Mouse (Mus musculus) liver, postnatal 0 days (tissue): ENCODE measurements at regions not wholly inside any gene's neighbourhood (a gene's known extent, or its start where the extent isn't known, plus 50 kb on each side); places are given as distances from the start of the nearest gene placed in this dataset.

Experiments used
- ATAC-seq: fragments of 200-750 bp; cut with Nextera tagmentation; 2 replicates; pipeline ENCODE4 v1.8.0; 2017; ENCODE audit warnings: mild to moderate bottlenecking, moderate library complexity
- DNase-seq: peaks from one replicate; pipeline ENCODE4 v3.0.0-alpha.2; 2016
- H3K27ac ChIP-seq: fragments of 300-500 bp; sonication (generic); 2 replicates; pipeline ENCODE4 v1.5.1; 2014; ENCODE audit warnings: antibody characterized with exemption, moderate library complexity, mild to moderate bottlenecking, low read depth
- H3K27me3 ChIP-seq: fragments of 300-500 bp; sonication (generic); 2 replicates; pipeline ENCODE4 v1.6.1; 2014; ENCODE audit warnings: low read length, control low read depth, mixed read lengths; ENCODE audit not compliant: insufficient read depth
- H3K36me3 ChIP-seq: fragments of 300-500 bp; sonication (generic); replicated peaks from 2 replicates; pipeline ENCODE4 v1.6.1; 2014; ENCODE audit warnings: mild to moderate bottlenecking, control low read depth, low read length, moderate library complexity, mixed read lengths; ENCODE audit not compliant: insufficient read depth
- H3K4me1 ChIP-seq: fragments of 300-500 bp; sonication (generic); 2 replicates; pipeline ENCODE4 v1.6.1; 2014; ENCODE audit warnings: antibody characterized with exemption, mild to moderate bottlenecking, control low read depth; ENCODE audit not compliant: insufficient read depth
- H3K4me2 ChIP-seq: fragments of 300-500 bp; sonication (generic); 2 replicates; pipeline ENCODE4 v1.6.1; 2014; ENCODE audit warnings: low read depth, mild to moderate bottlenecking, low read length, moderate library complexity, mixed read lengths
- H3K4me3 ChIP-seq: fragments of 300-500 bp; sonication (generic); 2 replicates; pipeline ENCODE4 v1.5.1; 2014; ENCODE audit warnings: low read depth, low read length
- H3K9ac ChIP-seq: fragments of 300-500 bp; sonication (generic); replicated peaks from 2 replicates; pipeline ENCODE4 v1.6.1; 2014; ENCODE audit warnings: mild to moderate bottlenecking, moderate library complexity
- H3K9me3 ChIP-seq: fragments of 300-500 bp; sonication (generic); 2 replicates; pipeline ENCODE4 v1.6.1; 2016; ENCODE audit warnings: mild to moderate bottlenecking, control low read depth, low read length, mixed read lengths
- CTCF ChIP-seq: sonication (generic); IDR thresholded peaks from 2 replicates; pipeline ENCODE4 v1.5.1; 2016; ENCODE audit warnings: antibody characterized with exemption, low read depth
- EP300 ChIP-seq: IDR thresholded peaks from 2 replicates; pipeline ENCODE4 v1.6.1; 2016; ENCODE audit warnings: antibody characterized with exemption, low read depth, mild to moderate bottlenecking
- WGBS: fragments of 180-500 bp; shearing (Covaris S2); extraction: QIAGEN DNeasy Blood & Tissue Kit; methylation state at CpG from one replicate; pipeline ENCODE4 v1.1.7; 2014; ENCODE audit not compliant: insufficient replicate concordance; 5-methylcytosine and 5-hydroxymethylcytosine counted together

DNA sequence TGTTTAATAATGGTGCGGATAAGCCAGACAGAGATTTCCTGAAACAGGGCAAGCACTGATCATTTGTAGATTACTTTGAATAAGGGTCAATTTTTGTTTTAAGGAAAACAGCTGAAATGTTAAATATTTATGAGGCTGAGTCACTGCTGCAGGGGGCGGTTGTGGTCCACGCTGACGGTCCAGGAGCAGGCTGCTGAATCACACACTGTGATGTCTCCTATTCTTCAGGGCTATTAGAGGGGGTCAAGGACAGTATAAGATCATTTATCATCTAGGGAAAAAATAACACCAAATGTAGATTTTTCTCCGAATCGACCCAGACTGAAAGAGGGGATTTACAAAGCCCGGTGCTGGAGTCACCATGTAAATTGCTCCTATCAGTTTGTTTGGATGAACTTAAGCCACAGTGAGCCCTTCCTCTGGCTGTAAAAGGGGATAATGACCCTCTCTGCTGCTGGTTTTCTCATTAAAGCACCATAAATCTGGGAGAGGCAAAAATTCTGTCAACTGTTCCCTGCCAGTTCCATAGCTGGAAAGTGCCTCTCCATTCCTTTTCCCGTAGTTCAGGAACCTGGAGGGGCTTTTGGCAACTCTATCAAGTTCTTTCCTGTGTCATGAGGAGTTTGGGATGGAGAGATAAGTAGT lies 404.2 kb downstream of the Glrx3 start:
- ATAC-seq (no peak), DNase-seq (no peak)
- H3K27me3 ChIP-seq = no peaks in the 10 kb centered on the region
- H3K4me2 ChIP-seq = no peak overlapping the region
- H3K4me1 ChIP-seq = no peaks in the 10 kb centered on the region
- TF ChIP-seq CTCF (no peak), EP300 (no peak)
- no peak overlapping the region for H3K4me3 ChIP-seq
- H3K27ac ChIP-seq = no peak overlapping the region
- no peak overlapping the region for H3K9ac ChIP-seq
- H3K9me3 ChIP-seq = no peaks in the 10 kb centered on the region
- no peaks in the 10 kb centered on the region for H3K36me3 ChIP-seq
- WGBS = 54% methylated on average over 8 of the region's 8 CpGs

DNA sequence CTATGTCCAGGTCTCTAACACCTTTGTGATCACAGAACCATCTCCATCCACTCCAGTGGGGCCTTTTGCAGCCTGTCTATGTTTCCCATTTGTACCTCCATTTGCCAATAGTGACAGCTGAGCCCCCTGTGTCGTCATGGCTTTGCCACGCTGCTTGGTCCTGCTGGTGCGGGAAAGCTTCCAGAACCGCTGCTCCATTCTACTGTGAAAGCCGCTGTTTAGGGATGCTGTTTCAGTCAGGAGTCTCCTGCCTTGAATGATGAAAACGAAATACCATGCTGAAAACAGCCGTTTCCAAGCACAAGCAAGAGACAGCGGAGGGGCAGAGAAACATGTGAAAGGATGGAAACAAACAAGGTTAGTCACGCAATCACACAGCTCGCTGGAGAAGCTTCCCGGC lies 410.4 kb downstream of the Glrx3 start:
- Histone ChIP-seq H3K4me2 (no peak overlapping the region), H3K4me3 (no peak overlapping the region), H3K4me1 (no peaks in the 10 kb centered on the region), H3K27ac (no peak overlapping the region), H3K9ac (no peak overlapping the region), H3K9me3 (no peaks in the 10 kb centered on the region), H3K27me3 (no peaks in the 10 kb centered on the region), H3K36me3 (no peaks in the 10 kb centered on the region)
- 78% methylated on average over 11 of the region's 11 CpGs for WGBS
- TF ChIP-seq CTCF (no peak), EP300 (no peak)
- DNase-seq (no peak), ATAC-seq (no peak)

DNA sequence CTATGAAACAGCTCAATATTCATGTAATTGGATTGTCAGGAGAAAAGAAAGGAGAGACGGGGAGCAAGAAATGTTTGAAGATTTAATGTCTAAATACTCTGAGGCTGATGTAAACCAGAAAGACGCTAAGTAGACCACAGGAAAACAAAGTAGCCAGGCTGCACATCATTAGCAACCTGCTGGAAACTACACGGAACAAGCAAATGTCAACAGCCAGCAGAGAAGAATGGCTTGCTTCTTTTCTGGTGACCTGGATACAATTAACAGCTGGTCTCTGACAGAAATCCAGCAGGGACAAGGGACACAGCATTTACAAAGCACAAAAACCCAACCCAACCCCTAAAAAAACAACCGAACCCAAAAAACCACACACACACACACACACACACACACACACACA lies 413.6 kb downstream of the Glrx3 start:
- no peak overlapping the region for H3K9ac ChIP-seq
- no peaks in the 10 kb centered on the region for H3K4me1 ChIP-seq
- DNase-seq = no peak
- no peak for ATAC-seq
- H3K27ac ChIP-seq = no peak overlapping the region
- WGBS = 68% methylated on average over 4 of the region's 4 CpGs
- no peak overlapping the region for H3K4me2 ChIP-seq
- H3K36me3 ChIP-seq = no peaks in the 10 kb centered on the region
- H3K9me3 ChIP-seq = no peaks in the 10 kb centered on the region
- no peaks in the 10 kb centered on the region for H3K27me3 ChIP-seq
- no peak for TF ChIP-seq EP300
- TF ChIP-seq CTCF = no peak
- no peak overlapping the region for H3K4me3 ChIP-seq

- H3K27me3 ChIP-seq = no peaks in the 10 kb centered on the region
- no peak overlapping the region for H3K27ac ChIP-seq
- no peak for ATAC-seq
- no peaks in the 10 kb centered on the region for H3K36me3 ChIP-seq
- H3K4me1 ChIP-seq = no peaks in the 10 kb centered on the region
- TF ChIP-seq EP300 (no peak), CTCF (no peak)
- H3K4me2 ChIP-seq = no peak overlapping the region
- no peak overlapping the region for H3K9ac ChIP-seq
- DNase-seq = no peak
- H3K4me3 ChIP-seq = no peak overlapping the region
- 63% methylated on average over 3 of the region's 3 CpGs for WGBS
- no peaks in the 10 kb centered on the region for H3K9me3 ChIP-seq
These were observed 422.3 kb downstream of the Glrx3 start for GRCm38 (mm10) chr7:137859681-137860080.

DNA sequence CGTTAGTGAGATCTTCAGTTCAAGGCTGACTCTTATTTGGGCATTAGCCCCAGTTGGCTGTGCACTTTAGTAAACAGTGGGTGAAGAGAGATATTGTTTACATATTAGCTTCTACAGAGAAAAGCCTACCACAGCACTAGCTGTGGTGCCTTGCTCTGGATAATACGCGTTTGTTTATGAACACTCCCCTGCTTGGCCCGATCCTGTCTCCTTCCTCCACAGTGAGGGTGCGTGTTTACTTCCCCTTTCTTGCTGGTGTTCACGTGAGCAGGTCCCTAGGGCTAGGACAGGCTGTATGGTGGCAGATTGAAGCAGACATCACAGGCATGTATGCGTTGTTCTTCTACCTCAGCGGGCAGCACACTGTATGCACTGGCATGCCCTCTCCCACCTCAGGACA lies 423.1 kb downstream of the Glrx3 start:
- Histone ChIP-seq H3K27me3 (no peaks in the 10 kb centered on the region), H3K4me2 (no peak overlapping the region), H3K9me3 (no peaks in the 10 kb centered on the region), H3K4me1 (no peaks in the 10 kb centered on the region), H3K27ac (no peak overlapping the region), H3K9ac (no peak overlapping the region), H3K4me3 (no peak overlapping the region), H3K36me3 (no peaks in the 10 kb centered on the region)
- ATAC-seq (no peak), DNase-seq (no peak)
- TF ChIP-seq EP300 = no peak
- no peak for TF ChIP-seq CTCF
- WGBS = 29% methylated on average over 8 of the region's 8 CpGs

GRCm38 (mm10) chr7:137864912-137865311 lies 427.5 kb downstream of the Glrx3 start:
- H3K4me2 ChIP-seq = no peak overlapping the region
- no peaks in the 10 kb centered on the region for H3K36me3 ChIP-seq
- H3K27ac ChIP-seq = no peak overlapping the region
- DNase-seq (no peak), ATAC-seq (no peak)
- no peak for TF ChIP-seq CTCF
- no peak for TF ChIP-seq EP300
- no peaks in the 10 kb centered on the region for H3K27me3 ChIP-seq
- no peak overlapping the region for H3K4me3 ChIP-seq
- H3K9me3 ChIP-seq = no peaks in the 10 kb centered on the region
- H3K9ac ChIP-seq = no peak overlapping the region
- 71% methylated on average over 4 of the region's 4 CpGs for WGBS
- no peaks in the 10 kb centered on the region for H3K4me1 ChIP-seq

GRCm38 (mm10) chr7:137865457-137865856 lies 428.0 kb downstream of the Glrx3 start:
- H3K9ac ChIP-seq = no peak overlapping the region
- no peaks in the 10 kb centered on the region for H3K27me3 ChIP-seq
- no peaks in the 10 kb centered on the region for H3K4me1 ChIP-seq
- DNase-seq = no peak
- WGBS = 54% methylated on average over 7 of the region's 7 CpGs
- ATAC-seq = no peak
- TF ChIP-seq CTCF = no peak
- TF ChIP-seq EP300 = no peak
- H3K9me3 ChIP-seq = no peaks in the 10 kb centered on the region
- no peak overlapping the region for H3K4me3 ChIP-seq
- no peak overlapping the region for H3K27ac ChIP-seq
- H3K4me2 ChIP-seq = no peak overlapping the region
- H3K36me3 ChIP-seq = no peaks in the 10 kb centered on the region
